In the genomic region with DNA sequence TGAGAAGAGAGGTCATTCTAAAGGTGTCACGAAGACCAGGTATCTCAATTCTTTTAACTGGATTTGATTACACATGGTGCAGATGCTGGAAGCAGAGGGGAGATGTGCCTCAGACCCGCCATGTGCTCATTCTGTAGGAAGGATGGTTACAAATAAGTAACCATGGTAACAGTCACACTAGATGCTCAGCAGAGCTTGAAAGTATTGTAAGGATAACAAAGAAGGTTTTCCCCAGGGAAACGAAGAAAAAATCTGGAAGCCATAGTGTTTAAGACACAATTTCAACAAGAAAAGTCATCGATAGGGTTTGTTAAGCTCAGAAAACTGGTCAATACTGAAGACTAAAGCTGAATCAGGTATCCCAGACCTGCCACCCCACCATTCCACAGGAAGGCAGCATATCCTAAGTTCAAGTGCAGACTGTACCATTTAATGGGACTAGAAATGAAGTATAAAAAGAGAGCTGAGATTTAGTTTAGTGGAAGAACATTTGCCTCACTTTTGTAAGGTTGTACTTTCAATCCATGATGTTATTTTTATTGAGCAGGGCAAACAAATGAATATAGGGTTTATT, we compare ENCODE assay signal across 20 mouse cellular contexts.
DNase-seq lines count a peak whose midpoint lies in the region; ATAC-seq and TF ChIP-seq lines count a peak whose summit lies in the region.
"Had no signal": no experiment of that assay in that cellular context is flagged by ENCODE, and none has a peak within 500 bp of the region (broad histone marks: within the 10 kb centered on the region; RNA-seq: fewer than 3 reads in every experiment).

No protein-coding gene starts in this region.

- H3K27ac ChIP-seq in forebrain, embryonic 12.5 days, result peak overlapping the region; percentile 51; the same call in 1 of the 2 replicates
- H3K27ac ChIP-seq in hindbrain, embryonic 14.5 days, result peak overlapping the region; percentile 68
- peak overlapping the region; percentile 38; the same call in 1 of the 2 replicates for H3K27ac ChIP-seq in midbrain, embryonic 15.5 days
- H3K27ac ChIP-seq: embryonic facial prominence, embryonic 15.5 days; intestine, embryonic 15.5 days; limb, embryonic 10.5 days; liver, embryonic 15.5 days; stomach, postnatal 0 days had no signal

- TF ChIP-seq CTCF in brain, embryonic 14.5 days (IDR thresholded peaks at IDR 0.05; ENCODE audit: borderline replicate concordance, extremely low read depth, insufficient read depth, insufficient read length), result no peak

- peak; percentile 84 for ATAC-seq in forebrain, embryonic 12.5 days (ENCODE audit: low FRiP score)
- peak; percentile 87 for ATAC-seq in hindbrain, embryonic 14.5 days (ENCODE audit: low FRiP score)
- ATAC-seq in midbrain, embryonic 15.5 days (replicated peaks), result peak; percentile 84; the same call in 1 of the 2 replicates
- ATAC-seq: intestine, embryonic 15.5 days had no signal

- intact Hi-C loops in left cerebral cortex, postnatal 14 days (cut with DNase I), result no loop called here

- H3K4me1 ChIP-seq in forebrain, embryonic 12.5 days, result peaks cover 17% of the 10 kb centered on the region
- H3K4me1 ChIP-seq in hindbrain, embryonic 14.5 days (replicated peaks; ENCODE audit: control insufficient read depth, insufficient read depth, low read length), result peaks cover 6% of the 10 kb centered on the region; the same call in 1 of the 2 replicates
- H3K4me1 ChIP-seq in midbrain, embryonic 15.5 days, result peaks cover 7% of the 10 kb centered on the region
- H3K4me1 ChIP-seq: embryonic facial prominence, embryonic 15.5 days; intestine, embryonic 15.5 days; limb, embryonic 10.5 days; liver, embryonic 15.5 days had no signal

- H3K4me3 ChIP-seq in forebrain, embryonic 12.5 days (replicated peaks), result no peak overlapping the region
- no peak overlapping the region for H3K4me3 ChIP-seq in hindbrain, embryonic 14.5 days (replicated peaks; ENCODE audit: low read length)
- no peak overlapping the region for H3K4me3 ChIP-seq in midbrain, embryonic 15.5 days
- H3K4me3 ChIP-seq: embryonic facial prominence, embryonic 15.5 days; intestine, embryonic 15.5 days; limb, embryonic 10.5 days; liver, embryonic 15.5 days had no signal

- H3K27me3 ChIP-seq in forebrain, embryonic 12.5 days, result no peaks in the 10 kb centered on the region
- no peaks in the 10 kb centered on the region for H3K27me3 ChIP-seq in hindbrain, embryonic 14.5 days (ENCODE audit: control insufficient read depth, insufficient read depth, low read length)
- no peaks in the 10 kb centered on the region for H3K27me3 ChIP-seq in midbrain, embryonic 15.5 days (replicated peaks)
- H3K27me3 ChIP-seq: embryonic facial prominence, embryonic 15.5 days; intestine, embryonic 15.5 days; liver, embryonic 15.5 days had no signal

- no peak for TF ChIP-seq POLR2A in brain, embryonic 14.5 days (IDR thresholded peaks at IDR 0.05; ENCODE audit: borderline replicate concordance, extremely low read depth, insufficient read depth, insufficient read length, poor library complexity, severe bottlenecking)

- no peak overlapping the region for H3K4me2 ChIP-seq in forebrain, embryonic 12.5 days
- no peak overlapping the region for H3K4me2 ChIP-seq in hindbrain, embryonic 14.5 days (replicated peaks)
- no peak overlapping the region for H3K4me2 ChIP-seq in midbrain, embryonic 15.5 days
- H3K4me2 ChIP-seq: embryonic facial prominence, embryonic 15.5 days; intestine, embryonic 15.5 days; liver, embryonic 15.5 days had no signal

- H3K9me3 ChIP-seq in forebrain, embryonic 12.5 days, result no peaks in the 10 kb centered on the region
- H3K9me3 ChIP-seq in hindbrain, embryonic 14.5 days (ENCODE audit: control insufficient read depth, low read length), result no peaks in the 10 kb centered on the region
- no peaks in the 10 kb centered on the region for H3K9me3 ChIP-seq in midbrain, embryonic 15.5 days
- H3K9me3 ChIP-seq: embryonic facial prominence, embryonic 15.5 days; intestine, embryonic 15.5 days; limb, embryonic 10.5 days; liver, embryonic 15.5 days had no signal

- peak; percentile 84 for DNase-seq in brain, embryonic 14.5 days (ENCODE audit: low read depth)
- peak; percentile 50 for DNase-seq in hindbrain, embryonic 14.5 days (ENCODE audit: low spot score)
- no peak for DNase-seq in thymus, postnatal 25 days
- DNase-seq in left cerebral cortex, postnatal 14 days (ENCODE audit: low spot score in 2 of 2), result no peak
- DNase-seq in B cell, adult 2 months, result no peak
- no peak for DNase-seq in gastrocnemius, postnatal 10 days
- DNase-seq: adrenal gland, postnatal 25 days; cerebellum, postnatal 36 days; heart, adult 18-20 months; heart, postnatal 10 days; kidney, postnatal 10 days; lung, postnatal 36 days; thymus, postnatal 4 days had no signal

- no peaks in the 10 kb centered on the region for H3K36me3 ChIP-seq in forebrain, embryonic 12.5 days (replicated peaks)
- H3K36me3 ChIP-seq in hindbrain, embryonic 14.5 days (replicated peaks; ENCODE audit: control insufficient read depth, insufficient read depth), result no peaks in the 10 kb centered on the region
- no peaks in the 10 kb centered on the region for H3K36me3 ChIP-seq in midbrain, embryonic 15.5 days (replicated peaks)
- H3K36me3 ChIP-seq: embryonic facial prominence, embryonic 15.5 days; intestine, embryonic 15.5 days; limb, embryonic 10.5 days; liver, embryonic 15.5 days had no signal

- no peak overlapping the region for H3K9ac ChIP-seq in forebrain, embryonic 12.5 days
- no peak overlapping the region for H3K9ac ChIP-seq in hindbrain, embryonic 14.5 days
- H3K9ac ChIP-seq in midbrain, embryonic 15.5 days, result no peak overlapping the region
- H3K9ac ChIP-seq: embryonic facial prominence, embryonic 15.5 days; intestine, embryonic 15.5 days; liver, embryonic 15.5 days had no signal

- 21% methylated on average over 4 of the region's 4 CpGs for WGBS in forebrain, embryonic 12.5 days
- 13% methylated on average over 4 of the region's 4 CpGs for WGBS in hindbrain, embryonic 14.5 days
- WGBS in midbrain, embryonic 15.5 days, result 8% methylated on average over 4 of the region's 4 CpGs

Comparison
In these comparisons a context has a peak if more than half of its experiments do, and no peak if none do; other contexts are left out.
1. DNase-seq: peak in brain, embryonic 14.5 days (single experiment) and hindbrain, embryonic 14.5 days (single experiment); none in thymus, postnatal 25 days (single experiment), left cerebral cortex, postnatal 14 days (0 of 2), B cell, adult 2 months (0 of 2) and gastrocnemius, postnatal 10 days (single experiment).
2. Peak in every context shown above with its lines, with median percentiles within 50 percentile points of each other: ATAC-seq and H3K27ac ChIP-seq.